Mouse (Mus musculus) retina, postnatal 7 days (tissue): ENCODE measurements around the gene Tmco1.
A peak's percentile ranks its signal among the peaks of the same experiment; 100 is the strongest.

Experiments used
- DNase-seq: peaks from one replicate; pipeline ENCODE4 v3.0.0-alpha.2; 2012; ENCODE audit warnings: low read depth, low spot score

Tmco1 gene

DNA sequence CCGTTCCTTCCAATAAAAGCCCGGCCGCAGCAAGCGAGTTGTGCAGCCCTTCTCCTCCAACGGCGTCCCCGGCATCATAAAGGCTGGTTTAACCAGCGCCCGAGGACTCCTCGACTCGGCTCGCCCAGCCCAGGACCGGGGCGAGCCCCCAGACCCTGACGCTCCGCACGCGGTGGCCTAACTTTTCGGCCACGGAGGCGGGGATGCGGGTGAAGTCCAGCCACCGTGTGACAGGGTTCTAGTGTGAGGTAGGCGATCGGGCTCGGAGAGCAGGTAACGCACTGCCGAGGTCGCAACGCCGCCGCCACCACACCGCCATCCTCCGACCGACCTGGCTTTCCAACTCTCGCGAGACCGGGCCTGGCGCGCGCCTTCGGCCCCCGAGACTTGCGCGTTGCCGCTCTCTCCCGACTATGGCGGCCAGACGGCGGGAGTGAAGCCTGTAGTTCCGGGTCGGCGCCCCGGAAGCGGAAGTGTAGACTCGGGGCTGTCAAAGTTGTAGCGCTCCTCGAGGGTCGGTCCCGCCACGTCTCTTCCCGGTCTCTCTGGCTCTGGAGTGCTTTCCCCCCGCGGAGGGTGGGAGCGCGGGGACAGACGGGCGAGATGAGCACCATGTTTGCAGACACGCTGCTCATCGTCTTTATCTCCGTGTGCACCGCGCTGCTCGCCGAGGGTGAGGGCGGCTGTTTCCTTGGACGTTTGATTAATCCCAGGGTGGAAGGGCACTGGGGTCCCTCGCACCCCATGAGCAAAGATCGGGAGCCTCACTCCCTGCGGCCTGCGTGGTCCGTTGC, at the start of gene Tmco1:
Gene Tmco1 (plus strand): TSS at position 118 of the 794 bp plus-strand sequence.
- DNase-seq: peak; percentile 95

DNA sequence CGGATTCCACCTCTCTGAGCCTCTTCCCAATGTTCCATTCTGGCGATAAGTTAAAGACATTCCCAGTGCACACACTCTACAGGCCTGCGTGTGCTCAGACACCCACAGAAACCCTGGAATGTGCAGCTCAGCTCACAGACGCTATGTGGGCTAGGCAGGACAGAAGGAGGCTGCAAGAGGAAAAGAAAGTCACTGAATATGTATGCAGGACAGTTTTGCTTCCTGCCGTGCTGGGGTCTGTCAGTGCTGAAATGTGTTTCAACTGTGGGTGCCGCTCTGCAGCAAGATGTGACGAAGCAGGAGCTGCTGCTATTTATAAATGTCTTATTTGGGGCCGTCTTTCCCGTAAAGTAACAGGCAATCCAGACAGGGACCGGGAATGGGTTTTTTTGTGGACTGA, 48.5 kb upstream of the Tmco1 start:
- DNase-seq: no peak

DNA sequence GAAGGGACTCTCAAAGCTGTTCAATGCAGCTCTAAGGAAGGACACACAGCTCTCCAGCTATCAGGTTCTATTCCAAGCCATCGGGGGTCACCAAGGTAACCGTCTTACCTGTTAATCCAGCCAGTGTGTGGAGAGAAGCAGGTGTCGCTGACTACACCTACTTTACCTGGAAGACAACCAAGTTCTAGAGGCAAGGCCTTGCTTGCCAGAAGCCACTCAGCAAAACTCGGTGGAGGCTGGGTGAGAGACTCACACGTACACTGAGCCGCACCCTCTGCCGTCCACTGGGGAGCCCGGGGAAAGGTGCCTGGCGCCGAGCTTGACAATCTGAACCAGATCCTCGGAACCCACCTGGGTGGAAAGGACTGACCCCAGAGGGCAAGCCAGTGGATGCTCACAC, 46.4 kb upstream of the Tmco1 start:
- no peak for DNase-seq

DNA sequence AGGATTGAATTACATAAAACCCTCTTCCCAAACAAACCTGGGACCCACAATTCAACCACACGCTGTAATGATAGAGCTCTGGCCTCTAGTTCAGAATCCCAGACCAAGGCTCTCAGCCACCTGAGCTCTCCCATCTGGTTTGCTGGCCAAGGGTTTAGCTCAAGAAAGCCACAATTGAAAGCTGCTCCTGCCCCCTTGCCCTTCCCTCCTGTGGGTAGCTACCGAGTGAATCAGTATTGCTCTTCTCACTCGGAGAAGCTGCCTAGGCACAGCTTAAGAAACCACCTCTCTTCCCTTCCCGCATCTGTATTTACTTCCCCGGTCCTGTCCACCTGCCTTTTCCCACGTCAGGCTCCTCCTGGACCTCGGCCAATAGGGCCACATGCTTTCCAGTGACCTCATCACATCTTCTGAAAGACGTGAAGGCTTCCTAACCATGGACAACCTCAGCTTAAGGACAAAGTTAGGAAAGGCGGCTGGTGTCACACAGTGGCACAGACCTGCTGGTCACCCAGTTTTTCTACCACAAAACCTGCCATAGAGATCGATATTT, 45.6 kb upstream of the Tmco1 start:
- no peak for DNase-seq

DNA sequence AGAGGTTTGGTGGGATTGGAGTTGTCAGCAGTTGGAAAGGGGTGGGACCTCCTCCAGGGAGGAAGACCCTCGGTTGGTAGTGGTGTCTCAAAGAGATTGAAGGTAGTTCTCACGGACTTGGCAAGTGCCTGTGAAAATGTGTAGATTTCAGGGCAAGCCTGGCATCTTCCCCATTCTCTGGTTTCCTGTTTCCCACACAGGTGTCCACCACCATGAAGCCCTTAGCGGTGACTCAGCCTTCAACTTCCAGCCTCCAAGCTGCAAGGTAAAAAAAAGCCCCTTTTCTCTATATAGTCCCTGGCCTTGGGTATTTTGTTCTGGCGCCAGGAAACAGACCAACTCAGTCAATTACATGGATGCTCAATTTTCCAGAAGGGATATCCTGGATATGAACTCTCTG, 42.8 kb upstream of the Tmco1 start:
- DNase-seq: no peak

DNA sequence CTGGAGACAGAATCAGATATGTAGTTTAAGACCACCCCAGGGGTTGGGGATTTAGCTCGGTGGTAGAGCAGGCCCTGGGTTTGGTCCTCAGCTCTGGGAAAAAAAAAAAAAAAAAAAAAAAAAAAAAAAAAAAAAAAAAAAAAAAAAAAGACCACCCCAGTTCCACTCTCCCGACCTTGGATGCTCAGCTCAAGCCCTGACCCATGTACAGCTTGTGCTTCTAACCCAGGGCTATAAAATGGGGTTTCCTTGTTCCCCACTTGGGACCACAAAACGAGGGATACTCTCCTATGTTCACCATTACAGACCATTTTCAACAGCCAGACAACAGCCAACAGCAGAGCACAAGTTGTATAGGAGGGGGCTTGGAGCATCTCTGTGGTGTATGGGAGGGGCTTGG, 41.5 kb upstream of the Tmco1 start:
- no peak for DNase-seq

DNA sequence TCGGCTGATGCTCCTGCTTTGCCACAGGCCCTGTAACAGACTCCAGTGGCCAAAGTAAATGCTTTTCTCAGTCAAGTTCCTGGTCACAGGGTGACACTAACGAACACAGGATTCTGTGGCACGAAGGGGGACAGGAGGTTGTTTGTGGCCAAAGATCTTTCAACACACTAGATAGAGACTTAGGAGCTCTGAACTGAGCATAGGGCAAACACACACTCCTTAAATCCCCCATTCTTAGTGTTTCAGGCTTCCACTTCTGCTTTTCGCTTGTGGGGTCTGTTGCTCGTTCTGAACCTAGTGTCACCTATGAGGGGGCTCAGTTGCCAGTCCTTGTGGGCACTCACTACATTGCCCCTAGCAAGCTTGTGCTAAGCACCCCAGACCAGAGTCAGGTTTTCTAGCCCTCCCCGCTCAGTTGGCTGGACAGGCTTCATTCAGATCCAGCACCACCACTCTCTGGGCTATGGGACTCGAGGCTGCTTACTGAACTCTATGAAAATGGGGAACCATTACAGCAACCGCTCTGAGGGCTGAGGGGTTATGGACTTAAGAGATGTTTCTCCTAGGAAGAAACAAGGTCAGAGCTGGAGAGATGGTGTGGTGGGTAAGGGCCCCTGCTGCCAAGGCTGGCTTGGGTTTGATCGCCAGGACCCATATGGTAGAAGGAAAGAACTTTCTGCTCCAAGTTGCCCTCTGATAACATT, 39.7 kb upstream of the Tmco1 start:
- no peak for DNase-seq

DNA sequence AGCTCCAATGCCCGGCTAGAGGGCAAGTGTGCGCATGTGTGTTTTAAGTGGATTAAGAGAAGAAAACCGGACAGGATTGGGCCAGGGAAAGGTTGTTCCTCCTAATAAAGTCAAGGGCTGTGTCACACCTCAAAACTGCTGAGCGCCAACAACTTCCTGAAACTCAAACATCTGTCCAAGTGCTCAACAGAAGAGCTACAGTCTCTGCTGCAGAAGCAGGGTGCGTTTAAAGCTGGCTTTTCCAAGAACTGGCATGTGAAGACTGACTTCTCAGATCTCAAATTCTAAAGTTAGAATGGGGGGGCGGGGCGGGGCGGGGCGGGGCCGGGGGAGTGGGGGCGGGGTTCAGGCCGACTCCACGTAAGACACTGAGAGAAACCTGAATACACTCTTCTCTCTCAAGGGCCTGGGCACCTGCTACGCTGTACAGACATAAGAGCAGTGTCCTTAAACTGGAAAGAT, 38.8 kb upstream of the Tmco1 start:
- DNase-seq: no peak

DNA sequence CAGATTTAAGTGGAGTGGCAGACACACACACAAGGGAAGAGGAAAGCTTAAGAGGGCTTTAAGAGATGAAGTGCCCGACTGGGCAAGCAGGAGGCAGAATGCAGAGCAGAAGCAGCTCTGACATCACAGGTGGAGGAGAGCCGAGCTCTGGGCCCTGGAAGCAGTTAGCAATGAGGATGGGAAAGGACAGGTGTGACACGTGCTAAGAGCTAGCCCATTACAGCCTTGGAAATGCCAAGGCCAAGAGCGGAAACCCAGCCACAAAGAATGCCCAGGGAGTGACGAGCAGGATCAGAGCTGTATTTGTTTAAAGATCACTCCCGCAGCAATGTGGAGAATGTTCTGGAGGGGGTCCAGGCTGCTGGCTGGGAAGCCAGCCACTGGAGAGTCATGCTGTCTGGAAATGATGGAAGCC, 38.3 kb upstream of the Tmco1 start:
- DNase-seq: no peak

DNA sequence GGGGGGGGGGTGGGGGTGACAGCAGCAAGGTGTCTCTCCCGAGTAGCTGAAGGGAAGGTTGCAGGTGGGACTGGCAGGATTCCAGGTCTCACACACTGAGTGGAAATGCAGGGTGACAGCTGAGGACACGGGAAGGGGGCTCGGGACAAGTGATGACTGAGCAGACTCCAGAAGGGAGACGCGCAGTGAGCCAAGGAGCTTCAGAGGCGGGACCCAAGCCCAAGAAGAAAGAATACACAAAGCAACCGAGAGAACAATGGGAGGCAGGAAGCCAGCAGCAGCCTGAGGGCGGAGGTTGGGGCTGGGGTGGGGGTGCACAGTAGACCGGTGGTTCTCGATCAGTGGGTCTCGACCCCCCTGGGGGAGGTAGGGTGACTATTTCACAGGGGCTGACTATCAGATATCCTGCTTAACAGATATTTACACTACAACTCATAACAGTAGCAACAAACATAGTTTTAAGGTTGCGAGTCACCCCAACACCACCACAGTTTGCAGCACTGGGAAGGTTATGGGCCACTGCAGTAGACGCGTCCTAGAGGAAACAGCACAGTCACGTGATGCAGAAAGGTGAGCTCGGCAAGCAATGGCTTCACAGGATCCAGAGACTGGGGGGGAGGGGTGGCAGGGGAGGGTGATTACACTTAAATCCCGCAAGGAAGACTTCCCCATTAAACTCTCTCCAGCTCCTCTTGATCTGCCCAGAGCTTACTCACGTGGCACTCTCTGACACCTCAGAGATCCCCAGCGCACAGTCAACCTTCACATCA, 37.7 kb upstream of the Tmco1 start:
- no peak for DNase-seq

DNA sequence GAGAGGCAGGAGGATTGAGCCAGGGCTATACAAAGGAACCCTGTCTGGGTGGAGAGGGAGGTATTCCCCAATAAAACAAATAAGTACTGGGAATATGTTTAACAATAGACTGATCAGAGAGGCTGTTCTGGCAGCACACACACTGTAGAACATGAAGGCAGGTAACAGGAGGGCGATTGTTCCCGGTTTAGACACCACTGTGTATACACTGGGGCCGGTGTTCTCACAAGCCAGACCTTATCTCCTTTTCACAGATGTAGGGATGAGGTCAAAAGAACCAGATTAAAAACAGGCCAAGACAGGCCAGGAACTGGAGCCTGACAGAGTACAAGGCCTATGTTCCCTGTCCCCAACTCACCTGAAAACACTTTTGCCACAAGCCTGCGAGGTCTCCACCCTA, 36.9 kb upstream of the Tmco1 start:
- no peak for DNase-seq

DNA sequence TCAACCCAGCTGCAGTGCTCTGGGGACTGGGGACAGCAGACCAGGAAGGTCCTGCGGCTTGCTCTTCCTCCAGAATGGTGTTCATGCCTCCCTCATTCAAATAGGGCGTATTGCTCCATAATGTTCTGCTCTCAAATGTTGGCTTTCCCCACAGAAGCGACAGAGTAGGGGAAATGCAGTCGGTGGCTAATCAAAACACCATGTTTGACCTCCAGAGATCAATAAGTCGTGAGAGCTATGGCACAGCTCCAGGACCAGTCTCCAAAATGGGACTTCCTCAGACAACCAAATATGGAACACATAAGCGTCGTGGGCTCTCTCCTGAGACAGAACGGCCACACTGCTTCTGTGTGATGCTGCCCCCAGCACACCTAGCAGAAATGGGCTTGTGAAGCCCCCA, 36.3 kb upstream of the Tmco1 start:
- DNase-seq: no peak

DNA sequence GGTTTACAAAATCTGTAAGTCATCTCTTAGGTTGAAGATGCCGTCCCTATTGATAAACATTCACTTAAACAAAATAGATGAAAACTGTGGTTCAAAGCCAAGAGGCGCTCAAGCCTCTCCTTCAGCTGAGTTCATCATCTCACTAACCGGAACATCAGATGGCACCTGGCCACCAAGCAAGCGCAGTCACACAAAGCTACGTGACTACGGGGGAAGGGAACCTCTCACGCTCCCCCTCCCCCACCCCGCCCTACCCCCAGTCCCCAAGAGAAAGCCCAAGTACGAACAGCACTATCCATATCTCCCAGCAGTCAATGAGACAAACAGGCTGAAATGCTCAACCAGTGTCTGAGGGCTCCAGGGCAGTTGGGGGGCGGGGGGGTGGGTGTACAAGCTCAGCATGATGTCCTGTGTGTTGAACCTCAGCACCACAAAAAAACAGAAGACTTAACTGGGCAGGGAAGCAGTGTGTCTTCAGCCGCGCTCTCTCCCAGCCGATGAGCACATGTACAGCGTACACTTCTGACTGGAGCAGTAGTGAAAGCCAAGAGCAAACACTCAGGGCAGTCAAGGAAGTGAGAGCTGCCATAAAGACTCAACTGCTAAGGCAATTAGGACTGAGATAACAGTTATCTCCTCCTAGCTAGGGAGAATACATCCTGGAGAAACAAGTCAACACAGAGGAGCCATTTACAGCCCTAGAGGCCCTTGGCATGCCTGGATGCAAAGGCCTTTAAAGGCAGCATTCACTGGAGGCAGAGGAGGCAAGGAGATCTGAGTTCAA, 34.6 kb upstream of the Tmco1 start:
- DNase-seq: no peak

DNA sequence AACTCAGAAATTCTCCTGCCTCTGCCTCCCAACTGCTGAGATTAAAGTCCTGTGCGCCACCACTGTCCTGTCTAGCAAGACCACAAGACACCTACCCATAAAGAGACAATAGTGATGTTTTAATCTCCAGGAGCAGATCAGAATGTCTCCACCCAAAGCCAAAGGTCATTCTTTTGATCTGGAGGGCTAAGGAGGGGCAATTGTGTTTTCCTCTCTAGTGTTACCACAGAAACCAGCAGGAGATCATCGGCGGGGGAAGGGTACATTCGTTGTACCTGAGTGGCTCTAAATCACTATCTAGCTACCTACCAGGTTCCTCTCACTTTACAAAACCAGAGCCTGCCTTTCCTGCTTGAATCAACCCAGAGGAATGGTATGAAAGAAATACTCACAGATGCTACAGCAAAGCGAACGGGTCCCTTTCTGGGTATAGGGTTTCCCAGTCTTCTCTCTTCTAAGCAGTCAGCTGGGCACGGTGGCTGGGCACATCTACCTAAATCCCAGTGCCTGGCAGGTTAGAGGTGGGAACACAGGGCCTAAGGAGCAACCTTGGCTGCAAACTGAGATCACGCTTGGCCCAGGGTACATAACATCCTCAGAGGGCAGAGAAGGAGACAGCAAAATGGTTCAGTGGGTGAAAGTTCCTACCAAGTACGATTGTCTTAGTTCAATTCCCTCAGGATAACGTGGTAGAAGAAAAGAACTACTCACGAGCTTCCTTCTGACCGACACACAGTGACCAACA, 33.4 kb upstream of the Tmco1 start:
- no peak for DNase-seq

DNA sequence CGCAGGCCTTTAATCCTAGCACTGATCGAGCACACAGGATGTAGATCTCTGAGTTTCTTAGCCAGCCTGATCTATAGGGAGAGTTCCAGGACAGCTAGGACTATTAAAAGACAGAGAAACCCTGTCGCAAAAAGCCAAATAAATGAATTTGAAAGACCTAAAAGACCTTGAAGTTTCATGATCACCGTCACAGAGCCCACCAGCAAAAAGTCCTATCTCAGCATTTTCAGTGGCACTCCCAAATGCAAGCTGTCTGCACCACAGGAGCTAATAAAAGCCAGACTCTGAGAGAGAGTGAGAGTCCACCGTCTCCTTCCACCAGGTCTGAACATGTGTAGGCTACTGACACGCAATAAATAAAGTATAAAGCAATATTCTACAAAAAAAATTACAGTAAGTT, 29.8 kb upstream of the Tmco1 start:
- DNase-seq: no peak

DNA sequence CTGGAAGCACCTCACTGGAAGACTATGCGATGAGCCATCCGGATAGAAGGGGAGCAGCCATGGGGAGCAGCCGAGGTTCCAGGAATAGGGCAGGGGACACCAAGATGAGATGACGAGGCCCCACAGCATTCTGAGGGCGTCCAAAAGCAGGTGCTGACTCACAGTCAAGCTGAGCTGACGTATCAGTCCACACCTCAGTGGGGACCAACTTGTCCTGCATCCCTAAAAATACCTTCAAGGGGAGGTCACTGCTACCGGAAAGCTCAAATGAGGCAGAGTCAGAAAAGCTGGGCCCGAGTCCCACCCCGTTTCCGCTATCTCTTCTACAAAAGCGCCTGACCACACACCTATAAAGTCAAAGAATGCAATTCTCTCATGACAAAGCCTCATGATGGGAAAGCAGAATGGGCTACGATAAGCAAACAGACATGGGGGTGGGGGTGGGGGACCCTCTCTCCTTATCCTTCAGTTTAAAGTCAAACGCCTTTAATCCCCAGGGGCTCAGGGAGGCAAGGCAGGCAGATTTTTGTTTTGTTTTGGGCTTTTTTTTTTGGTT, 28.9 kb upstream of the Tmco1 start:
- no peak for DNase-seq

DNA sequence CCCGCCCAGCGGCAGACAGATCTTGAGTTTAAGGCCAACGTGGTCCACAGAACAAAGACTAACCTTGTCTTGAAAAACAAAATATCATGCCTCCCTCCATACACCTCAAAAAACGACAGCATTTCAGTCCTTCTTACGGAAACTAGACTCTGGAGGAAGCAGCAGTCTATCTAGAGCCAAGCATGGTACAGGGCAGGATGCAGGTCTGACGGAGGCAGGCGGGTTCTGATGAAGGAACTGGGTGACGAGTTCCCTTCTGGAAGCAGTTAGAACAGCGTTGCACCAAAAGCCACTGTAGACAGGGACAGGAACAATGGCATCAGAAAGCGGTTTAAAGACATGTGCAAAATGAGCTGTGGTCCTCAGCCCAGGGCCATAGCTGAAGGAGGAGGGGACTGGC, 28.1 kb upstream of the Tmco1 start:
- DNase-seq: no peak

DNA sequence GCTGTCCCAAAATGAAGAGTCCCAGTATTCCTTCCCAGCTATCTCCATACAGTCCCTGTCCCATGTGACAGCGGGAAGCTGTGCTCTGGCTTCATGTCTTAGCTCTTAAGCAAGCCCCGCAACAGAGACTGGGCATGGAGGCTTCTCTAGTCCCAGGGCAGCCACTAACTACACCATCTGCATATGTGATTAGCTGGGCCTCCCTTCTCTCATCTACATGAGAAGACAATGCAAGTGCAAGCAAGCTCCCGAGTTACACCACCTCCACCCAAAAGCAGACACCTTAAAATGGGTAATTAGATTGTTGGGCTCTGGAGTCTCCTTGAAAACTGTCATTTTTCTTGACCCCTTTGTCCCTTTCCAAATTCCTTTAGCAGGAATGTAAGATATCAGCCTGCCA, 26.1 kb upstream of the Tmco1 start:
- no peak for DNase-seq

DNA sequence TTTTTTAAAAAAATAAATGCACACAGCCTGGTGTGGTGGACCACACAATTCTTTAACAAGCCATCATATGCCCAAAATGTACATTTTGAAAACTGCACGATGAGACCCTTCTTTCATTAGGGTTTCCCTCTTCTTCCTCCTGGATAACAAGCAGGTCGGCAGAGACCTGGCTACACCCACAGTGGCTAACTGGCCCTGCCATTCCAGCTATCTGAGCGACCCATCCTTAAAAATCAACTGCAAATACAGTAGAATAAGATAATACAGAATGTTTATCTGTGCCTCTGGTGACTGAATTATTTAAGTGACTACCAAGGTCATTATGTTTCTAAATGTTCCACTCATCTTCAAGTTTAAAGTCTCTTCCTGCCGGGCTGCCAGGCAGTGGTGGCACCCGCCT, 25.4 kb upstream of the Tmco1 start:
- DNase-seq: no peak
